9 mouse cellular contexts compared by ENCODE assay signal in the genomic region with DNA sequence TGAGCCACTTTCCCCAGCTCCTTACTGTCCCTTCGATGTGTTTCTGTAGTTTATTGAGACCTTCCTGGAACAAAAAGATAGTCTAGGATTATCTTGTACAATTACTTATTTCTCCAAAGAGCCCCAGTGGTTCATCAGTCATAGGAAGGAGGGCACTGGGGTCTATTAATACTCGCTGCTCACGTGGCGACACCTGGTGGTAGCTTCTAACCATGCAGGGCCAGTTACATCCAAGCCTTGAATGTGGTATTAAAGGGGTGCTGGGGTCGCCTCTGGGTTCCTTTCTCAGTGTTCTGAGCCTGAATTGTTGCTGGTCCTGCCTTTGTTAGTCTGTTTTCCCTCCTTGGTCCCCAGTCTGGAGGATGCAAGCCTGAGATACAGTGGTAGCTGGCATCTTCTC. TPM values are rescaled to one million over a fixed set of nuclear protein-coding genes. Genes with fewer than 3 reads are reported as not detected.
DNase-seq lines count a peak whose midpoint lies in the region; ATAC-seq and TF ChIP-seq lines count a peak whose summit lies in the region.
"Had no signal": no experiment of that assay in that cellular context is flagged by ENCODE, and none has a peak within 500 bp of the region (broad histone marks: within the 10 kb centered on the region; RNA-seq: fewer than 3 reads in every experiment).

No protein-coding gene starts in this region.

- H3K4me2 ChIP-seq in forebrain, embryonic 13.5 days = no peak overlapping the region
- H3K4me2 ChIP-seq in forebrain, embryonic 16.5 days (ENCODE audit: low read length) = no peak overlapping the region
- H3K4me2 ChIP-seq in stomach, postnatal 0 days (replicated peaks; ENCODE audit: low read depth) = no peak overlapping the region
- H3K4me2 ChIP-seq: liver, embryonic 15.5 days had no signal

- ATAC-seq in forebrain, embryonic 13.5 days = 0 out of 2 replicates have a peak, but pooled peaks have one; percentile 51
- ATAC-seq in forebrain, embryonic 16.5 days = no peak; the same call in 1 of the 2 replicates
- no peak for ATAC-seq in stomach, postnatal 0 days (ENCODE audit: low FRiP score, low TSS enrichment)

- 8% methylated on average over 5 of the region's 5 CpGs for WGBS in forebrain, embryonic 13.5 days
- WGBS in forebrain, embryonic 16.5 days = 6% methylated on average over 5 of the region's 5 CpGs
- WGBS in stomach, postnatal 0 days = 6% methylated on average over 5 of the region's 5 CpGs

- H3K4me3 ChIP-seq in forebrain, embryonic 13.5 days = no peak overlapping the region
- no peak overlapping the region for H3K4me3 ChIP-seq in forebrain, embryonic 16.5 days (replicated peaks; ENCODE audit: low read length)
- no peak overlapping the region for H3K4me3 ChIP-seq in stomach, postnatal 0 days (ENCODE audit: low read depth, low read length)
- H3K4me3 ChIP-seq: liver, embryonic 15.5 days had no signal

- no peaks in the 10 kb centered on the region for H3K27me3 ChIP-seq in forebrain, embryonic 13.5 days
- H3K27me3 ChIP-seq in forebrain, embryonic 16.5 days (replicated peaks; ENCODE audit: control insufficient read depth, insufficient read depth, low read length) = no peaks in the 10 kb centered on the region
- H3K27me3 ChIP-seq in stomach, postnatal 0 days (ENCODE audit: control insufficient read depth, insufficient read depth, low read length) = no peaks in the 10 kb centered on the region
- H3K27me3 ChIP-seq: liver, embryonic 15.5 days had no signal

- no peak overlapping the region for H3K27ac ChIP-seq in forebrain, embryonic 13.5 days
- no peak overlapping the region for H3K27ac ChIP-seq in forebrain, embryonic 16.5 days (ENCODE audit: low read length)
- no peak overlapping the region for H3K27ac ChIP-seq in stomach, postnatal 0 days (replicated peaks)
- H3K27ac ChIP-seq: liver, embryonic 15.5 days had no signal

- no peak for TF ChIP-seq EP300 in stomach, postnatal 0 days (optimal IDR thresholded peaks at IDR 0.05)

- H3K9ac ChIP-seq in forebrain, embryonic 13.5 days = no peak overlapping the region
- no peak overlapping the region for H3K9ac ChIP-seq in forebrain, embryonic 16.5 days (replicated peaks; ENCODE audit: low read depth, low read length)
- H3K9ac ChIP-seq in stomach, postnatal 0 days (ENCODE audit: low read length) = no peak overlapping the region
- H3K9ac ChIP-seq: liver, embryonic 15.5 days had no signal

- DNase-seq in CD4-positive helper T cell, adult 2 months (ENCODE audit: low read depth, low spot score) = peak; percentile 34
- peak; percentile 3 for DNase-seq in brain, embryonic 18.5 days (ENCODE audit: low read depth, low spot score)
- peak; percentile 48 to 64 for DNase-seq in frontal cortex, postnatal 36 days (ENCODE audit: low spot score in 2 of 2)
- DNase-seq in kidney, postnatal 14 days = peak; percentile 69
- peak; percentile 76 for DNase-seq in lung, postnatal 36 days
- peak; percentile 66 for DNase-seq in stomach, postnatal 0 days (ENCODE audit: low spot score)

- H3K9me3 ChIP-seq in forebrain, embryonic 13.5 days (replicated peaks) = no peaks in the 10 kb centered on the region
- H3K9me3 ChIP-seq in forebrain, embryonic 16.5 days (ENCODE audit: control insufficient read depth, low read length) = no peaks in the 10 kb centered on the region
- H3K9me3 ChIP-seq in stomach, postnatal 0 days (ENCODE audit: control insufficient read depth, low read length) = no peaks in the 10 kb centered on the region
- H3K9me3 ChIP-seq: liver, embryonic 15.5 days had no signal

- H3K4me1 ChIP-seq in forebrain, embryonic 13.5 days = no peaks in the 10 kb centered on the region
- no peaks in the 10 kb centered on the region for H3K4me1 ChIP-seq in forebrain, embryonic 16.5 days (replicated peaks; ENCODE audit: control insufficient read depth, insufficient read depth, low read length)
- H3K4me1 ChIP-seq in stomach, postnatal 0 days (replicated peaks; ENCODE audit: control insufficient read depth, insufficient read depth) = no peaks in the 10 kb centered on the region
- H3K4me1 ChIP-seq: liver, embryonic 15.5 days had no signal

- H3K36me3 ChIP-seq in forebrain, embryonic 13.5 days (ENCODE audit: poor library complexity, severe bottlenecking) = no peaks in the 10 kb centered on the region
- no peaks in the 10 kb centered on the region for H3K36me3 ChIP-seq in forebrain, embryonic 16.5 days (ENCODE audit: control insufficient read depth, insufficient read depth)
- H3K36me3 ChIP-seq in stomach, postnatal 0 days (ENCODE audit: control insufficient read depth, insufficient read depth, low read length) = no peaks in the 10 kb centered on the region
- H3K36me3 ChIP-seq: liver, embryonic 15.5 days had no signal

- peak; percentile 95 for TF ChIP-seq CTCF in stomach, postnatal 0 days (IDR thresholded peaks at IDR 0.05; ENCODE audit: low read depth)

RNA-seq across cellular contexts. Expression of gene Dysf, which starts 52.9 kb away (rescaled TPM):
- polyA plus RNA-seq in forebrain, embryonic 13.5 days (2015; fragmentation: Nextera tagmentation; extraction: Ambion mirVana) = 1.3 and 2.1 TPM in 2 replicates
- 1.7 and 1.8 TPM in 2 replicates for polyA plus RNA-seq in forebrain, embryonic 16.5 days (2015; fragmentation: Nextera tagmentation; extraction: Ambion mirVana)
- 3.1 and 4.4 TPM in 2 replicates for polyA plus RNA-seq in stomach, postnatal 0 days (2015; fragmentation: Nextera tagmentation; extraction: Ambion mirVana)

Comparison
In these comparisons a context has a peak if more than half of its experiments do, and no peak if none do; other contexts are left out.
1. DNase-seq: peak in every context shown above with its lines; median percentile 76 in lung, postnatal 36 days; 69 in kidney, postnatal 14 days; 66 in stomach, postnatal 0 days; 56 in frontal cortex, postnatal 36 days; 34 in CD4-positive helper T cell, adult 2 months; 3 in brain, embryonic 18.5 days.